In genomic region chr11:33071358-33071922, GRCm38 (mm10) we compare ENCODE assay signal across 15 mouse cellular contexts.
"Had no signal": no experiment of that assay in that cellular context is flagged by ENCODE, and none has a peak within 500 bp of the region (broad histone marks: within the 10 kb centered on the region; RNA-seq: fewer than 3 reads in every experiment).

No protein-coding gene starts in this region.

- ATAC-seq: liver, postnatal 0 days; lung, postnatal 0 days had no signal

- H3K4me2 ChIP-seq: lung, embryonic 15.5 days; midbrain, embryonic 12.5 days; neural tube, embryonic 12.5 days; stomach, embryonic 15.5 days had no signal

- H3K27ac ChIP-seq: lung, embryonic 15.5 days; macrophage; midbrain, embryonic 12.5 days; neural tube, embryonic 12.5 days; stomach, embryonic 15.5 days; stomach, postnatal 0 days had no signal

- H3K4me3 ChIP-seq: lung, embryonic 15.5 days; megakaryocyte, embryonic 14.5 days; midbrain, embryonic 12.5 days; neural tube, embryonic 12.5 days; stomach, embryonic 15.5 days had no signal

- H3K27me3 ChIP-seq: lung, embryonic 15.5 days; midbrain, embryonic 12.5 days; neural tube, embryonic 12.5 days; stomach, embryonic 15.5 days had no signal

- DNase-seq: liver, postnatal 0 days; lung, adult 2 months; lung, postnatal 14 days; lung, postnatal 36 days; thymus, adult 2 months; thymus, postnatal 25 days; thymus, postnatal 4 days had no signal

- H3K9ac ChIP-seq: liver, postnatal 0 days; lung, embryonic 15.5 days; midbrain, embryonic 12.5 days; neural tube, embryonic 12.5 days; stomach, embryonic 15.5 days had no signal

- H3K4me1 ChIP-seq: megakaryocyte, embryonic 14.5 days; midbrain, embryonic 12.5 days; neural tube, embryonic 12.5 days had no signal

- H3K9me3 ChIP-seq: lung, embryonic 15.5 days; megakaryocyte, embryonic 14.5 days; midbrain, embryonic 12.5 days; neural tube, embryonic 12.5 days; stomach, embryonic 15.5 days had no signal

- H3K36me3 ChIP-seq: lung, embryonic 15.5 days; midbrain, embryonic 12.5 days; neural tube, embryonic 12.5 days; stomach, embryonic 15.5 days had no signal
